Mouse (Mus musculus) G1E-ER4 (cell line): ENCODE results near the gene Slc35e4. TPM values are rescaled to one million over a fixed set of nuclear protein-coding genes. Genes with fewer than 3 reads are reported as not detected.

ENCODE experiments used
- GATA1 ChIP-seq: IDR thresholded peaks from one replicate; pipeline ENCODE4 v1.8.0; 2012; ENCODE audit warnings: low read length, inconsistent platforms
- polyA plus RNA-seq: library from polyadenylated mRNA; stranded (reverse); fragments of >175 nt; gene quantifications from 2 replicates; pipeline ENCODE4 v1.2.3, GENCODE M21; 2012

Slc35e4 gene
- polyA plus RNA-seq, 1 experiment = not detected

DNA sequence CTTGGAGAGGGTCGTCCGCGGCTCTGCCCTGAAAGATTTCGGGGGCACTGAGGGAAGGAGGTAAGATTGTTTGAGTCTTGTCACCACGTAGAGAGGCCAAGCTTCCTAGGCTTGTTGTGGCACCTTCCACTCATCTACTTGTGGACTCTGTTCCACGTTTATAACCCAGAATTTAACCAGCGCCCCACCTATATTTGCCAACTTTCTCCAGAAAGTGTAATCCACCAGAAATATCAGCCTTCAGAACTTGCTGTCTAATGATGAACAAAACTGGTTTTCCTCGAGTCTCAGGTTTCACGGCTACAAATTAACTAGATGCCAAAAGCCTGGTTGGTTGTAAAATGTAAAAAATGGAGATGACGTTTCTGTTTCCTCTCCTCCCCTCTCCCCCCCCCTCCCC is 19.0 kb downstream of the Slc35e4 start:
- TF ChIP-seq GATA1 = no peak

DNA sequence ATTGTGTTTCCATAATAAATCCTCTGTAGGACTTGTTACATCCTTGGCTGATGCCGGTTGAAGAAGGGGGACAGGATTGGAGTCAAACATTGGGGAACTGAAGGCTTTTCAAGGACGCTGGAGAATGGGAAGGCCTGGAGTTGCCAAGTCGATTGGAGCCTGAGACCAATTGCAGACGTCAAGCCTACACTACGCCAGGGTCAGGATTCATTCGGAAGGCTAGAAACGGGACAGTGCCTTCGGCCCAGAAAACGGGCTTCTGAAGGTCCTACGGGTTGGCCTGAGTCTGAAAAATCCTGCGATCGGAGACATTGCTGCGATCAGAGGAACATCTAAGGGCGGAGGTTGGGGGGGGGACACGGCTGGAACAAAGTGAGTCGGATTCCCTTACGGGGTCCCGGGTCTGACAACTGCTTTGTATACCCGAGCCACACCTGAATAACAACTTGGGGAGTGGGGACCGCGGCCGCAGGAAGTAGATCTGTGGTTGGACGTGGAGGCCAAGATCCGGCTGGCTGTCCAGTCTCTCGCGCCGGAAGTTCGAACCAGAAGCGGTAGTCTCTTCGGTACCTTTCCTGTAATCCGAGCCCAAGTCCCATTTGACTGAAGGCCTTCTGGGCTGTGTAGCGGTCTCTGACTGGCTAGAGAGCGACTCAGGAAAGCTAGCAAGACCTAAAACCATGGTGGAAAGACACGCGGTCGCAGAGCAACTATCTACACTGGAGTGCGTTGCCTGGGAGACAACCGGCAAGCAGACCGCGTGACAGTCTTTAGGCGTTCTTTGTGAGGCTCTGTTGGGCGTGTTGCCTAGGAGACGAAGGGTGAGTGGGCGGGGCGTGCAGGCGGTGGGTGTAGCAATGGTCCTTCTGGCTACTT is 19.8 kb downstream of the Slc35e4 start, which contains the start of the genes 4921536K21Rik and Dusp18:
TSS of gene 4921536K21Rik (minus strand) at position 693 of the 876 bp plus-strand sequence.
TSS of gene Dusp18 (plus strand) at position 835 of the 876 bp plus-strand sequence.
- TF ChIP-seq GATA1 = no peak

DNA sequence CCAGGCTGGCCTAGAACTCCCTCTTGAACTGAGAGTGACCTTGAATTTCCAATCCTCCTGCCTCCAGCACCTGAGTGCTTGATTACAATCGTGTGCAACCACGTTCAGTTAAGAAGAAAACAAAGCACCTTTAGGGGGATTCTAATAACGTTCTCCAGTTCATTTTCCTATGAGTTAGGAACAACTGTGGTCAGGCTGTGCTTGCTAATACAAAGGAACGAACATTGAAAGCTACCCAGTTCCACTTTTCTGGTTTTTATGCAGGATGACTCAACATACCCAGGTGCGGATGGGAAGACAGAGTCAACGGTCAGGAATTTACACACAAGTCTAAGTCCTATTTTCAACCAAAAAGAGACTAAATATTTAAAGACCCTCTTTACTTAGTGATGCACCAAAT is 20.5 kb downstream of the Slc35e4 start:
- no peak for TF ChIP-seq GATA1

DNA sequence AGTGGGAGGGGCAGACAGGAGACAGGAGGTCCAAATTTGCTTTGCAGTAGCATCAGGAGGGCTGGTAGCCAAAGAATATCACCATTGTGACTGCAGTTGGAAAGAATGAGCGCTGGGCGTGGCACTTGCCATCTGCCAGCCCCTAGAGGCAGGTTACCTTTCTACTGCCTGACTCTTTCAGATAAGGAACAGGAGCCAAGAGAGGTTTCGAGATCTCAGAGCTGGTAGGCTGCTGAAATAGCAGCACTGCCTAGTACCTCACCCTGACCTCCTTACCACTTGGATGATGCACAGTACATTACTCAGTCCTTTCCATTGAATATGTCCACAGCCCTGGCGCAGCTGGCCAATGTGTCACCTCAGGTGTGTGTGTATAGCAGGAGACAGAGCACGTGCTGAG is 27.1 kb downstream of the Slc35e4 start:
- no peak for TF ChIP-seq GATA1

DNA sequence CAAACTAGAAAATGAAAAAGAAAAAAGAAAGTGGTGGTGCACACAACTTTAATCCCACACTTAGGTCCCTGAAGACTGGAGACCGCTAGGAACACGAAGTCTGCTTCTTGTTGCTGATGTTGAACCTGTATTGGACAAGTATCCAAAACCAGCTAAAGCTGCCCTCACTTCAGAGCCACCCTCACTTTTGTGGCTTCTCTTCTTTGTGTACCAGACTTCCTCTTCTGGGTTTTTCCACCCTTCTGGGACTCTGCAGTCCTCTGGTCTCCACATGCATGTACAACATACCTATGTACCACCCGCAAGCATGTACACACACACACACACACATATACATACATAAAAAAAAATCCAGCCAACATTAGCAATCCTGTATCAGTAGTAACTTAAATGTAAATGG is 30.8 kb downstream of the Slc35e4 start:
- no peak for TF ChIP-seq GATA1

DNA sequence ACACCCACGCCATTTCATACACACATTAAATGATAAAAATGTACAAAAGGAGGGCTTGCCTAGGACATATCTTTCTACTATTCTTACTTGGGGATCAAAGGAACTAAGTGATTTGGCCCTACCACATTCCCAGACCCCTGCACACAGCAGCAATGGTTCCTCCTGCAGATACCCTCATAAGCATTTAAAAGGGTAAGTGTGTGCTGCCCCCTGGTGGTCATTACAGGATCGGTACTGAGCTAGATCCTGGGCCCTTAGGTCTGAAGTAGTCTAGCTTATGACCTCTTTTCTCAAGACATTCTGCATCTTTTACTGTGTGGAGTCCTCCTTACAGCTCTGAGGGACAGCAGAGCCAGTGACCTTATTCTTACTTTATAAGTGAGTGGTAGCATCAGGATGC is 34.6 kb downstream of the Slc35e4 start:
- no peak for TF ChIP-seq GATA1

DNA sequence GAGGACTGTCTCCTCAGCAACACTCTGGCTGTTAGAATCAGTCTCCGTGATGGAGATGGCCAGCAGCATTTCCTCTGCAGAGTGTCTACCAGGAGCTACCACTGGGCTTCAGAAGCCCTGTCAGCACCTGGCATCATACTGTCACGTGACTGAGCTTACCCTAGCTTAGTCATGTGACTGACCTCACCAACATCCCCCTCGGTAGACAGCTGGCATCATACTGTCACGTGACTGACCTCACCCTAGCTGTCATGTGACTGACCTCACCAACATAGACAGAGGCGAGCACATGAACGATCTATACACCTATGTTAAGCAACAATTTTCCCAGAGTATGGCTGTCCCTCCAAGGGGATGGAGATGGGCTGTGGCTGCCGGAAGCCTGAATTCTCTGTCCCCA is 35.8 kb downstream of the Slc35e4 start:
- no peak for TF ChIP-seq GATA1

DNA sequence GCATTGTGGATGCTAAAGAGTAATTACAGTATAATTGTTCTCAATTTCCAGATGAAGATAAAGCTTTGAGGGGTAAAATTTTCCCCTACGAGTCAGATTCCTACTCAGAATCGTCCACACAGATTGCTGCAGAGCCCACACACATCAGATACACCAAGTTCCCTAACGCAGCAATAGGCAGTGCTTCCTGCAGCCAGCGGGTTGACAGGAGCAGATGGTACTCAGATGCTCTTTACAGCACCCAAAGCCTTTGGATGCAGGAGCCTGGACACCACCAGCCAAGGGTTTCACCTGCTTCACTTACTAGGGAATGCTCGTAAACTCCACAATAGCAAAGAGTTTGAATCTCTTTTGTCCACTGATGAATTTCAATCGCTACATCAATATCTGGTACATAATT is 38.0 kb downstream of the Slc35e4 start:
- no peak for TF ChIP-seq GATA1

DNA sequence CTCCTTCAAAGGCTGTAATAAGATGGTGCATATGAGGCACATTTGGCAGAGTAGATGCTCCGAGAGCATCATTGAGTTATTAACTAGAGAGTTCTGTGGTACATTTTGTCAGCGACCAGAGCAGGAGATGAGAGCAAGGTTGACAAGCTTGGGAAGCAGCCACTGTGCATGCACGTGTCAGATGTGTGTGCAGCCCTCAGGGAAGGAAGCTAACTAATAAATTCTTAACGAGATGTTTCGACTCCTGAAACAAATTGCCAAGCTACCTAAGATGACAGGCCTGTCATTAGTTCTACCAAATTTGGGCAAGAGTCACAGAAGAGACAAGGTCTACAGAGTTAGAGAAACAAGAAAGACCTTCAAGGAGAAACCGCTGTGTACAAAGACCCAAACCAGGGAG is 50.1 kb downstream of the Slc35e4 start:
- no peak for TF ChIP-seq GATA1

DNA sequence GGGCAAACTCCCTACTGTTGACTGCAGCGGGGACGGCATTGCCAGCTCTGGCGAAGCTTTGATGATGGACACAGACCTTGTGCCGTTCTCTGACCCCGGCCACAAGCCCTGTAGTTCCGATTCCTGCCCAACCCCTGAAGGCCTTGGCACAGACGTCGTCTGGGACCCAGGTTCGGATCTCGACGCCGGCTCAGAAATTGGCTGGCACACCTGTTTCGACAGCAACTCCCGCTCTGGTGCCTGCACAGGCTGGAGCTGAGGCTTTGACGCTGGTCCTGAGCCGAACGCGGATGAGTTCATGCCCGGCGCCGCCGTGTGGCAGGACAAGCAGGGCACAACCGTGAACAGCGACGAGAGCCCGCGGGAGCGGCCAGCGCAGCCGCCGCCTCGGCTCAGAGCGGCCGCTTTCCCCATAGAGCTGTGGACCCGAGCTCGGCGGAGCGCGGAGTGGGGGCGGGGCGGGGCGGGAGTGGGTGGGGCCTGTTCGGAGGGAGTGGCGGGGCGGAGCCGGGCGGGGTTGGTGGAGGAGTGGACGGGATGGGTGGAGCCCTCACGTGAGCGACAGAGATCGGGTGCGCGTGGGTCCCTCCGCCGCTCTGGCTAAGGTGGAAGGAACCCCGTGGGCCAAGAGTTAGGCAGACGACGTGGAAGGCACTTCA is 50.9 kb downstream of the Slc35e4 start, which contains the start of gene Osbp2:
TSS of gene Osbp2 (minus strand) at position 450 of the 659 bp plus-strand sequence.
- no peak for TF ChIP-seq GATA1

DNA sequence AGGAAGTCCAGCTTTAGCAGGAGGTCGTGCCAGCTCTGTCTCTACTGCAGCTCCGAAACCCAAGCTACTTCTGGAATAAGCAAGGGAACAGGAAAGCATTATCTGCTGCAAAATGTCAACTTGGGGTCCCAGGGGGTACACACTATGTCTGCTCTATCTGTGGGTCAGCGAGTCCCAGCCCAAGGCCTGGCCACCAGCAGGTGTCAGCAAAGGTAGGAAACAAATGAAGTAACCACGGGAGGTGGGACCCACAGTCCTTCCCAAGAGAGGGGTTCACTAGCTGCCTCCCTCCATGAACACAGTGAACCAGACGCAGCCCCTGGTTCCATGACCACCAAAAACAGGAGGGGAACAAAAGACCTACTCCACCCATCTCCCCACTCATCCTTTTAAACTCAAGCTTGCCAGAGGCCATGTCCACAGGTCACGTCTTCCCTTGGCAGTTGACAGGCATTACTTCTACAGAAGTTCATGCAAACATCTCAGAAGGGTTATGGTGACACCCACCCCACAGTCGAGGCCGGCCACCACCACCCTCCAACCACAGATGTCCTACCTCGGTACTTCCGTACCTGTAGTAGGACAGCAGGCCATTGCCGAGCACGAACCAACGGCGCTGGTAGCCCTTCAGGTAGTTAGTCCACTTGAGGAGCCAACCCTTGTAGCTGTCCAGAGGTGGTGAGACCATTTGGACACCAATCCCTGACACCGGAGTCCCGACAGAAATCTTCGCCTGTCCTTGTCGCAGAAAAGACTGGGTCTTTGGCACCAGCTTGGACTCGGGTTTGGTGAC is 51.6 kb downstream of the Slc35e4 start:
- TF ChIP-seq GATA1 = no peak

DNA sequence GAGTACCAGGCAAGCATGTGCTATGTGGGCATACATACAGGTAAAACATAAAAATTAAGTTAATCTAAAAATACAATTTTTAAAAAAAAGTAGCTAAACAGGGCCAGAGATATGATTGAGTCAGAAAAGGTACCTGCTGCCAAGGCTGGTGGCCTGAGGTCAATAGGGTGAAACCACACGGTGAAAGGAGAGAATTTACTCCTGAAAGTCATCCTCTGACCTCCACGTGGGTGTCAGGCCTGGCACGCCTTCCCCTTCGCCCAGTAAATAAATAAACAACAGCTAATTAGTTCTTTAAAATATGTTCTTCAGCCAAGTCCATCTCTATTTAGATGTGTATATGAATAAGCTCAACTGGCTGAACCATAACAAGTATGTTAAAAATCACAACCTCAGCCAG is 54.1 kb downstream of the Slc35e4 start:
- TF ChIP-seq GATA1 = no peak

DNA sequence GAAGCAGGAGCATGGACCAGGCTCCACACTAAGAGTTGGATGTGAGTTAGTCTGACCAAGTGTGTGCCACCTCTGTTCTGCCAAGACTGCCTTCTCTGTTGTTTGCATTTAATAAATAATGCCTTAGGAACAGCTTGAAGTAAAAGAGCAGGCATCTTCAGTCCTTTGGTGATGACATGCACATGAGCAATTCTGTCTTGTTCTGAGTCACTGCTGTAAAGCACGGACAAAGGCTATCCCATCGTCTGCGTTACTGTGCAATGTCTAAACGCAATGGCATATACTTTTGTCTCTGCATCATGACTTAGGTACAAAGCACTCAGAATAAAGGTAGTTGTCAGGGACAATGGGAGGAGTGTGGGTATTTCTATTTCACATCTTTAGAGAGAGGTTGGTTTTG is 54.7 kb downstream of the Slc35e4 start:
- TF ChIP-seq GATA1 = no peak

DNA sequence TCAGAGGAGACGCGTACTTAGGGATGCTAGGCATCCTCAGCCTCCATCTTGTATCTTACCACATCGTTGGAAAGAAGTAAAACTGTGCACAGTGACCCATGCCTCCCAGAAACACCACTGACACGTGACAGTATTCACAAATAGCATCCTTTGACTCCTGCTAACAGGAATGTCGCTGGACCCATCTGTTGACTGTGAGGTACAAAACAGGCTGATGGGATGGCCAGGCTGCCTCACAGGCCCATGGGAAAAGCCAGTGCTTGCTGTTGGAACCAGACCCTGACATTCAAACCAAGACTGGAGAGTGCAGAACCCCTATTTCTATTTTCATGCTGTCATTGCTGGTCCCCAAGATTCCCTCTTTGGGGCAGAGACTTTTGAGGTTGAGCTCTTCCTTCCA is 56.6 kb downstream of the Slc35e4 start:
- no peak for TF ChIP-seq GATA1

Other genes with a start within 250 kb of the Slc35e4 start
- gene Osbp2, start 50.8 kb downstream of the Slc35e4 start, polyA plus RNA-seq = not detected in 2 replicates
- not detected in 2 replicates for gene 4921536K21Rik, start 19.6 kb downstream of the Slc35e4 start, polyA plus RNA-seq
- gene Dusp18, start 19.4 kb downstream of the Slc35e4 start, polyA plus RNA-seq = not detected in 2 replicates
- gene Tcn2, start 17.5 kb upstream of the Slc35e4 start, polyA plus RNA-seq = 0.03 and 0.10 TPM in 2 replicates
- gene Pes1, start 49.3 kb upstream of the Slc35e4 start, polyA plus RNA-seq = 25.5 and 78.4 TPM in 2 replicates
- not detected in 2 replicates for gene 4930556J24Rik, start 62.1 kb upstream of the Slc35e4 start, polyA plus RNA-seq
- gene Gal3st1, start 69.0 kb upstream of the Slc35e4 start, polyA plus RNA-seq = not detected in 2 replicates
- gene Sec14l4, start 116.8 kb upstream of the Slc35e4 start, polyA plus RNA-seq = not detected in 2 replicates
- not detected in 2 replicates for gene Sec14l3, start 150.2 kb upstream of the Slc35e4 start, polyA plus RNA-seq
- gene Mtfp1, start 180.8 kb upstream of the Slc35e4 start, polyA plus RNA-seq = 18.8 and 27.1 TPM in 2 replicates
- 1.5 and 1.7 TPM in 2 replicates for gene Sec14l2, start 208.8 kb upstream of the Slc35e4 start, polyA plus RNA-seq
- 7.3 and 7.4 TPM in 2 replicates for gene Rnf215, start 220.5 kb upstream of the Slc35e4 start, polyA plus RNA-seq
- gene Ccdc157, start 245.6 kb upstream of the Slc35e4 start, polyA plus RNA-seq = 1.1 and 1.4 TPM in 2 replicates
- gene Sf3a1, start 245.7 kb upstream of the Slc35e4 start, polyA plus RNA-seq = 149 and 186 TPM in 2 replicates